Mouse (Mus musculus) liver, postnatal 0 days (tissue): Measurements from ENCODE around the gene Cyth3.

Experiments used
- CTCF ChIP-seq: sonication (generic); IDR thresholded peaks from 2 replicates; pipeline ENCODE4 v1.5.1; 2016; ENCODE audit warnings: antibody characterized with exemption, low read depth
- EP300 ChIP-seq: IDR thresholded peaks from 2 replicates; pipeline ENCODE4 v1.6.1; 2016; ENCODE audit warnings: antibody characterized with exemption, low read depth, mild to moderate bottlenecking

DNA sequence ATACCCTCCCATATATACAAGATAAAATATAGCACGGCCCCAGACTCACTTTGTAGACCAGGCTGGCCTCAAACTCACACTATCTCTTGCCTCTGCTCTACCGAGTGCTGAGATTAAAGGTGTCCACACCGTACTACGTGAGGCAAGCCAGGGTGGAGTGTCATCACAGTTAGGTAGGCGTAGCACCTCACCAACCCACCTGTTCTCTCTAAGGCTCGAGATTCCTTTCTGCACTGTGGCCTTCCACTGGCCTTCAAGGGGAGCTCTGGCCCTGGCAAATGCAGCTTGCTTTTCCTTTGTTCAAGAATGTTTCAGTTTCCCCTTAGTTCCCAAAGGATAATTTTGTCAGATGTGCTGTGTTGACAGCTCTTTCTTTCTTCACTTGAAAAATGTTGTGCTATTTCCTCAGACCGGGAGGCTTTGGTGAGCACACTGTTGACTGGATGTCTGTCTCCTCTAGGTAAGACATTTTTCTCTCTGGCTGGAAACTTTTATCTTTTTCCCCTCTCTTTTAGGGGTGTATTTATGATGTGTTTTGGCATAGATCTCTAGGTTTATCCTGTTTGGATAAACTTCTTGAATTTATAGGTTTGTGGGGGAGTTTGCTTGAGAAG, 40.9 kb downstream of the Cyth3 start:
- TF ChIP-seq CTCF = no peak
- no peak for TF ChIP-seq EP300
